Mouse (Mus musculus): ENCODE measurements at regions not wholly inside any gene's neighbourhood (a gene's known extent, or its start where the extent isn't known, plus 50 kb on each side); places are given as distances from the start of the nearest gene placed in this dataset.

- DNase-seq (ENCODE audit: low read depth, low spot score), result no peak
Observed at GRCm38 (mm10) chr1:186909518-186910105, 57.6 kb upstream of the D1Pas1 start.

- no peak for DNase-seq (ENCODE audit: low read depth, low spot score)
Observed at GRCm38 (mm10) chr1:186909073-186909472, 58.1 kb upstream of the D1Pas1 start.

- DNase-seq (ENCODE audit: low read depth, low spot score), result no peak
Observed at GRCm38 (mm10) chr1:186907409-186908170, 59.6 kb upstream of the D1Pas1 start.

GRCm38 (mm10) chr1:186905942-186906341 lies 61.3 kb upstream of the D1Pas1 start:
- DNase-seq (ENCODE audit: low read depth, low spot score), result no peak

GRCm38 (mm10) chr1:186901548-186901947 lies 65.7 kb upstream of the D1Pas1 start:
- no peak for DNase-seq (ENCODE audit: low read depth, low spot score)

GRCm38 (mm10) chr1:186898203-186898602 lies 69.0 kb upstream of the D1Pas1 start:
- DNase-seq (ENCODE audit: low read depth, low spot score), result no peak

GRCm38 (mm10) chr1:186889584-186889852 lies 77.7 kb upstream of the D1Pas1 start:
- DNase-seq (ENCODE audit: low read depth, low spot score), result no peak

GRCm38 (mm10) chr1:186888767-186889583 lies 78.2 kb upstream of the D1Pas1 start:
- no peak for DNase-seq (ENCODE audit: low read depth, low spot score)

GRCm38 (mm10) chr1:186887127-186887526 lies 80.1 kb upstream of the D1Pas1 start:
- DNase-seq (ENCODE audit: low read depth, low spot score), result no peak

- no peak for DNase-seq (ENCODE audit: low read depth, low spot score)
Observed at GRCm38 (mm10) chr1:186880391-186880790, 86.8 kb upstream of the D1Pas1 start.

- no peak for DNase-seq (ENCODE audit: low read depth, low spot score)
Observed at GRCm38 (mm10) chr1:186860608-186861444, 106.4 kb upstream of the D1Pas1 start.

- DNase-seq (ENCODE audit: low read depth, low spot score), result no peak
Observed at GRCm38 (mm10) chr1:186858285-186858684, 108.9 kb upstream of the D1Pas1 start.

GRCm38 (mm10) chr1:186855474-186856036 lies 106.4 kb upstream of the Rrp15 start:
- no peak for DNase-seq (ENCODE audit: low read depth, low spot score)

GRCm38 (mm10) chr1:186845256-186845655 lies 96.1 kb upstream of the Rrp15 start:
- no peak for DNase-seq (ENCODE audit: low read depth, low spot score)

- no peak for DNase-seq (ENCODE audit: low read depth, low spot score)
Observed at GRCm38 (mm10) chr1:186833896-186834800, 85.0 kb upstream of the Rrp15 start.

- DNase-seq (ENCODE audit: low read depth, low spot score), result no peak
Observed at GRCm38 (mm10) chr1:186833441-186833895, 84.3 kb upstream of the Rrp15 start.

- DNase-seq (ENCODE audit: low read depth, low spot score), result peak; percentile 13
Observed at GRCm38 (mm10) chr1:186827773-186828172, 78.6 kb upstream of the Rrp15 start.

- no peak for DNase-seq (ENCODE audit: low read depth, low spot score)
Observed at GRCm38 (mm10) chr1:186808192-186808960, 59.2 kb upstream of the Rrp15 start.

- no peak for DNase-seq (ENCODE audit: low read depth, low spot score)
Observed at GRCm38 (mm10) chr1:186804451-186804850, 55.3 kb upstream of the Rrp15 start.
